Mouse (Mus musculus): ENCODE measurements around the gene Kdm2b. TPM values are rescaled to one million over a fixed set of nuclear protein-coding genes. Genes with fewer than 3 reads are reported as not detected.
A peak's percentile ranks its signal among the peaks of the same experiment; 100 is the strongest.

The Kdm2b gene
- polyA plus RNA-seq, 1 experiment from 2014 or later = 92.2 TPM

DNA sequence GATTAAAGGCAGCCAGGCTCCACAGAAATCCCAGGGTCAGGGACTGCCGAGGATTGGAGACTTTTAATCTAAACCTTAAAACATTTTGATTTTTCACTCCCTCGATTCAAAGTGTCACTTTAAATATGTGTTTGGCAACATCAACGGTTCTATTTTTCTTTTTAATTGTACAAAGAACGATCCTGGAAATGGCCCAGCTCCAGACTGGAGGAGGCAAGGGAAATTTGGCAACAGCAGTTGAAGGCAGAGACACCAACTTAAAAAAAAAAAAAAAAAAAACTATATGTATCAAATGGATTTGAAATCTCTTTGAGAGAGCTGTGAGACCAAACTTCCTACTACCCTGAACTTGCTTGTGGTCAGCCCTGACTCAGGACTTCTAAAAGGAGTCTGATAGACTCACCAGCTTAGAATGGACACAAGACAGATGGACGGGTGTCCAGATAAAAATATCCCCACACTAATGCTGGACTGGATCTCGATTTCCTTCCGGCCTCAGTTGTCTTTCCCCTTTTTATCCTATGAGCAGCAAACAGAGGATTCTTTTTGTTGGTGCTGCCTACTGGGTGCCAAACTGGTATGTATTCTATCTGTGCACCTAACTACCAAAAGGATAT lies 19.4 kb upstream of the Kdm2b start:
- Histone ChIP-seq H3K4me2 (no peak overlapping the region), H3K4me3 (replicated peaks) (no peak overlapping the region), H3K27me3 (no peaks in the 10 kb centered on the region), H3K27ac (0 out of 2 replicates have a peak overlapping the region, but pooled peaks have one; percentile 10), H3K4me1 (peaks cover 11% of the 10 kb centered on the region; the same call in 1 of the 2 replicates), H3K9me3 (replicated peaks) (no peaks in the 10 kb centered on the region), H3K9ac (no peak overlapping the region), H3K36me3 (no peaks in the 10 kb centered on the region)
- WGBS = 62% methylated on average over 7 of the region's 7 CpGs
- ATAC-seq (replicated peaks; ENCODE audit: low FRiP score) = no peak

DNA sequence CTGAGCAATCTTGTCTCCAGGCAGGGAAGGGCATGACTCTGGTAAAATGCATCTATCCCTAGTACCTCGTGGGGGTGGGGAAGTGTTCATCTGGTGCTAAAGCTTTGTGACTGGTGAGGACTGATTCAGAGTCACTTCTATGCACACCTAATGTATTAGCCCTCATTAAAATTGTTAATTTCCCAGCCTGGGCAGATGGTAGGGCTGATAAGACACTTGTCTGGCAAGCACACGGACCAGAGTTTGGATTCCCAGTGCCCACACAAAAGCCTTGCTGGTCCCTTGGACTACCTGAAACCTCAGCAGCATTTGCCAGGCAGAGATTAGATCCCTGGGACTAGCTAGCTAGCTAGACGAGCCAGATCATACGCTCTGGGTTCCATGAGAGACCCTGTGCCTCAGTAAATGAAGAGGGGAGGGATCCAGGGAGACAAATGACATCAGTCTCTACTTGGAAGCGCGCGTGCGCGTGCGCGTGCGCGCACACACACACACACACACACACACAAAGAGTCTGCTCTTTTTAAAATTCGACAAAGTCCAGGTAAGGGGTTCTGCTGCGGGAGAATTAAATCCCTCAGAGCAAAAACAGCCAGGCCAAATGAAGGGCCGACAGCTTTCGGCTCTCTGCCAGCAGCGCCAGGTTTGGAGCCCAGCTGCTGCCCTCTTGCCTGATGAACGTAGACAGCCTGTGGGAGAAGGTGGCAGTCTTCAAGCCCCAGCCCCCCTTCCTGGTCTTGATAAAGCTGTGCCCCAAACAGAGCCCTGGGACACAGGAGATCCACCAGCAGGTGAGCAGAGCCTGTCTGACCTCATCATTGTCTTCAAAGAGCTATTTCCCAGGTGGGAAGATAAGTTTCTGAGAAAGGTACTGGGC lies 16.3 kb upstream of the Kdm2b start:
- H3K27me3 ChIP-seq = no peaks in the 10 kb centered on the region
- WGBS = 72% methylated on average over 19 of the region's 19 CpGs
- H3K9me3 ChIP-seq (replicated peaks) = no peaks in the 10 kb centered on the region
- peaks cover 9% of the 10 kb centered on the region; the same call in 1 of the 2 replicates for H3K4me1 ChIP-seq
- H3K36me3 ChIP-seq = no peaks in the 10 kb centered on the region
- no peak for ATAC-seq (replicated peaks; ENCODE audit: low FRiP score)
- H3K27ac ChIP-seq = no peak overlapping the region
- H3K4me3 ChIP-seq (replicated peaks) = no peak overlapping the region
- no peak overlapping the region for H3K4me2 ChIP-seq
- H3K9ac ChIP-seq = no peak overlapping the region

DNA sequence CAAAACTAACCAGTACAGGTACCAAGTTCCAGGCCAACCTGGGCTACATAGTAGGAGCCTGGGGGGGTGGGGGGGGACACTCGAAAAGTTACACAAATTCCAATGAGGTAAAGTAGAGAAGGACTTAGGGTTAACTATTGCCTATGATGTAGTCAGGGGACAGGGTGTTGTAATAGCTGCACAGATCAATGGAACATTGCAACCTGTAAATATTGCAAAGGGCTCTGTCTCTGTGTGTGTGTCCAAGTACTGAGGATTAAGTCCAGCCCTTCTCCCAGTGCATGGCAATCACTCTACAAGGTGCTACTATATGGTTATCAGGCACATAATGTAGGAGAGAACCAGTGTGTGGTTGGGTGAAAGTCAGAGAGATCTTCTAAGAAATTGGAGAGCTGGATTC lies 11.3 kb upstream of the Kdm2b start:
- peaks cover 11% of the 10 kb centered on the region; the same call in 1 of the 2 replicates for H3K36me3 ChIP-seq
- no peaks in the 10 kb centered on the region for H3K27me3 ChIP-seq
- no peak overlapping the region for H3K27ac ChIP-seq
- H3K9ac ChIP-seq = no peak overlapping the region
- H3K9me3 ChIP-seq (replicated peaks) = no peaks in the 10 kb centered on the region
- H3K4me1 ChIP-seq = no peaks in the 10 kb centered on the region
- H3K4me3 ChIP-seq (replicated peaks) = no peak overlapping the region
- WGBS = 92% methylated on average over 1 of the region's 1 CpGs
- H3K4me2 ChIP-seq = no peak overlapping the region
- ATAC-seq (replicated peaks; ENCODE audit: low FRiP score) = no peak

DNA sequence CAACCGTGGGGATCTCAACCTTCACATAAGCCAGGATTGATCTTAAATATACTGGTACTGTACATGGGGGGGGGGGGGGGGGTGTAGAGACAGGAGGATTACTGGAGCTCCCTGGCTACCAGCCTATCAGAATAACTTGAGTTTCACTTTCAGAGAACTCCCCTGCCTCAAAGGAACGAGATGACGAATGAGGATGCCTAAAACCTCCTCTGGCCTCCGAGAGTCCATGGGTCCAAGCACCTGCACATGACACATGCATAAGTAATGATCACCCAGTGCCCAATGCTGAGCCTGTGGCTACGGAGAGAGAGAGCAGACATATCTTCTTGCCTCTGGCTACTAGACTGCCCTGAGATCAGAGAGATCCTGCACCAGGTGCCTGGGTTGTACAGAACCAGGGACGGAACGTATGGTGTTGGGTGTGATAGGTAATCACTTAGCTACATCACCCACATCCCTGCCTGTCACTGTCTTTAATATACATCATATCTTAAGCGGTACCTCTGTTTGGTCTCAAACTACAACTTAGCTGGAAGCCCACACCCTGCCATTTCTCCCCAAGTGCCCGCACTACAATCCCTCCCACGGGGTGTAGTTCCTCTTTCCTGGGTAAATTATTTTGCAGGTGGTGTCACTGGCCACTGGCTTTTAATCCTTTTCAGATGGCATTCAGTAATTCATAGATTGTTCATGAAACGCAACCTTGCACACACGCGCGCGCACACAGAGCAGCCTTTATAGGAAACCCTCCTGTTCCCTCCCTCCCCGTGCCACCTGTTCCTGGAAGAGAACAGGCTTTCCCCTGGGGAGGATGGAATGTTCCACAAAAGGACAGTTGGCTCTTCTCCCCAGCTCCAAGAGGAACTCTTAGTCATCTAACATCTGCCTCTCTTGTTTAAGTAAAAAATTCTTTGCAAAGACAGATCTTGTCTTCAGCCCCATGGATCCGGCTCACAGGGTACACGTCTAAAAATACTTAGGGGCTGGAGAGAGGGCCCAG lies 7.9 kb upstream of the Kdm2b start:
- 85% methylated on average over 18 of the region's 18 CpGs for WGBS
- Histone ChIP-seq H3K36me3 (peaks cover 11% of the 10 kb centered on the region; the same call in 1 of the 2 replicates), H3K4me2 (no peak overlapping the region), H3K27me3 (no peaks in the 10 kb centered on the region), H3K9me3 (replicated peaks) (no peaks in the 10 kb centered on the region), H3K4me1 (peaks cover 15% of the 10 kb centered on the region), H3K9ac (no peak overlapping the region), H3K4me3 (replicated peaks) (no peak overlapping the region), H3K27ac (no peak overlapping the region)
- ATAC-seq (replicated peaks; ENCODE audit: low FRiP score) = no peak

DNA sequence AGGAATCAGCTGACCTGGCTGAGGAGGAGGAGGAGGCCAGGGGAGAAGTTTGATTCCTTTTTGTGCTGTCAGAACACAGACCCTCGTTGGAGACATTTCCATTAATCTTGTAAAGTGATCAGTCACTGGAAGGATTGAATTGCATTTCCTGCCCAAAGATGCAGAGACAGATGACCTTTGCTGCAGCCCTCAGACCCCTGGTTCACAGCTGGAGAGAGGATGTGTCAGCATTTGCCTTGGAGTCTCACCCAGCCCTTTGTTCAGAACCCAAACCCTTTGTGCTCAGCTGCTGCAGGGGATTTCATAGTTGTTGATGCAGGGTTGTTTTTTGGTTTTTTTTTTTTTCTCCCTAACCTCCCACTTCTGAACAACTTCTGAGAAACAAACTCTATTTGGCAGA lies 5.3 kb upstream of the Kdm2b start:
- 0% methylated on average over 1 of the region's 1 CpGs for WGBS
- Histone ChIP-seq H3K4me2 (peak overlapping the region; percentile 53), H3K27me3 (no peaks in the 10 kb centered on the region), H3K9ac (peak overlapping the region; percentile 22; the same call in 1 of the 2 replicates), H3K4me3 (replicated peaks) (no peak overlapping the region), H3K9me3 (replicated peaks) (no peaks in the 10 kb centered on the region), H3K27ac (peak overlapping the region; percentile 78), H3K36me3 (peaks cover 11% of the 10 kb centered on the region; the same call in 1 of the 2 replicates), H3K4me1 (peaks cover 37% of the 10 kb centered on the region)
- ATAC-seq (replicated peaks; ENCODE audit: low FRiP score) = peak; percentile 31; the same call in 1 of the 2 replicates

DNA sequence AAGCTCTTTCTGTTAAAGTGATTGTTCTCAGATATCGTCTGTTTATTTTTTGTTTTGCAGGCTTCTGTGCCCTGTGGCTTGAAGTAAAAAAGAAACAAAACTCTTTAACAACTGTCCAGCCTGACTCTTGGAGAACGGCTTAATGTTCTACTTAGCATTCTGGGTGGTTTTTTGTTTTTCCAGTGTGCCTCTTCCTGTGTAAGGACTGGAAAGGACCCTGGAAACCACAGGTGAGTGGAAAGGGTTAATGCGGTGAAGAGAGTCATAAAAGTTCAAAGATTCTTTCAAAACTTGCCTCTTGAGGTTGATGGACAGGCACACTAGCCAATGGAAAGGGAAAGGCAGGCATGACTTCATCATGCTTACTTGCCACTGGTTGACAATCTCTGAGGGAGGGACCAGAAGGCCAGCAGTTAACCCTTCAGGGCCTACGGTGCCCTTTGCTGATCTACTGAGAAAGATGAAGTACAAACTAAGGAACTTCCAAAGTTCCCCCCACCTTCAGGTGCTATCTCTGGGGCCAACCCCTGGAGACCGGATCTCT lies 4.8 kb upstream of the Kdm2b start:
- peak overlapping the region; percentile 26 for H3K9ac ChIP-seq
- peak overlapping the region; percentile 53 for H3K4me2 ChIP-seq
- H3K9me3 ChIP-seq (replicated peaks) = no peaks in the 10 kb centered on the region
- H3K4me3 ChIP-seq (replicated peaks) = peak overlapping the region; percentile 30; the same call in 1 of the 2 replicates
- peak overlapping the region; percentile 78 for H3K27ac ChIP-seq
- peaks cover 43% of the 10 kb centered on the region for H3K4me1 ChIP-seq
- peak; percentile 94 for ATAC-seq (replicated peaks; ENCODE audit: low FRiP score)
- H3K36me3 ChIP-seq = peaks cover 11% of the 10 kb centered on the region; the same call in 1 of the 2 replicates
- H3K27me3 ChIP-seq = no peaks in the 10 kb centered on the region
- WGBS = 5% methylated on average over 5 of the region's 5 CpGs

DNA sequence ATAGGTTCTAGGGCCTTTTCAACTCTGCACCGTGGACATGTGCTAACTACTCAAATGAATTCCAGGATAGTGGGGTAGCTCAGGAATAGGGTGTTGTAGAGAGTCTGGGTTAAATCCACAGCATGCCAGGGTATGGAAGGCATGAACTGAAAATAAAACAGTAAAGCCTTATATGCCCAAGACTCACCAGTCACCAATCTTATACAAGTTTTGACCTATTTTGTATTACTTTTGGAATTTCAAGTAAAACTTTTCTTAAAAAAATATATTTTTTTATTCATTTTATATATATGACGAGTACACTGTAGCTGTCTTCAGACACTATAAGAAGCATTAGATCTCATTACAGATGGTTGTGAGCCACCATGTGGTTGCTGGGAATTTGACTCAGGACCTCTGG lies 4.2 kb upstream of the Kdm2b start:
- Histone ChIP-seq H3K27ac (peak overlapping the region; percentile 78), H3K4me3 (replicated peaks) (peak overlapping the region; percentile 30; the same call in 1 of the 2 replicates)
- no peak for ATAC-seq (replicated peaks; ENCODE audit: low FRiP score)

DNA sequence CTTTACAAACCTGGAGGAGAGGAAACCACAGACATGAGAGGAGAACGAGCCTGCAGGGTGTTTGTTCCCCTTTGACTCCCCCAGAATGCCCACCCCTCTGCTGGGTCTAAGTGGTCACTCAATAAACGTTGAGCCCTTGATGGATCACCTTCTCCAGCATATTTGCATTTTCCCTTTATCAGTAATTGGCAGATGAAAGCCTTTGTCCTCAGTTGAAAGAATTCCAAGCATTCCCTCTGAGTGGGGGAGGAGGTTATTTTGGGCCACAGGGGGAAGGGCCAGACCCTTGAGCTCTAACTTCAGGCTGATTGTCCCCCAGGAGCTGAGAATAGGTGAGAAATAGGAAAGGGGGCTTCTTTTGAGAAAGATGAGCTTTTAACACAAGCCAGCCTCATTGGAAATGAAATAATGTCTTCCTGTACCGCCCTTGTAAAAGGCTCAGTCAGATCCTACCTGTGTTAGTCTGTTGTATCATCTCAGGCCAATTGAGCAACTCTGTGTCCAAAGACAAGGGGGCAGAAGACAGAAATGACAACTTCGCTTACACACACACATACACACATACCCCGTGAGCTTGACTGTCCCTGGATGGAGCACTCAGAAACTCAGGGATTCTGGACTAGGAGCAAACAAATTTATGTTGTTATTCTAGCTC lies 1.9 kb upstream of the Kdm2b start:
- Histone ChIP-seq H3K9me3 (replicated peaks) (no peaks in the 10 kb centered on the region), H3K27me3 (no peaks in the 10 kb centered on the region), H3K4me1 (peaks cover 60% of the 10 kb centered on the region), H3K4me3 (replicated peaks) (peak overlapping the region; percentile 75), H3K27ac (peak overlapping the region; percentile 59; the same call in 1 of the 2 replicates), H3K9ac (peak overlapping the region; percentile 66), H3K36me3 (no peaks in the 10 kb centered on the region), H3K4me2 (peak overlapping the region; percentile 97)
- 42% methylated on average over 5 of the region's 5 CpGs for WGBS
- ATAC-seq (replicated peaks; ENCODE audit: low FRiP score) = no peak

More for the DNA sequence above, 4.2 kb upstream of the Kdm2b start:
- Histone ChIP-seq H3K9me3 (replicated peaks) (no peaks in the 10 kb centered on the region), H3K36me3 (peaks cover 11% of the 10 kb centered on the region; the same call in 1 of the 2 replicates), H3K4me1 (peaks cover 44% of the 10 kb centered on the region), H3K27me3 (no peaks in the 10 kb centered on the region), H3K4me2 (peak overlapping the region; percentile 53), H3K9ac (0 out of 2 replicates have a peak overlapping the region, but pooled peaks have one; percentile 26)
- WGBS = 39% methylated on average over 2 of the region's 2 CpGs

DNA sequence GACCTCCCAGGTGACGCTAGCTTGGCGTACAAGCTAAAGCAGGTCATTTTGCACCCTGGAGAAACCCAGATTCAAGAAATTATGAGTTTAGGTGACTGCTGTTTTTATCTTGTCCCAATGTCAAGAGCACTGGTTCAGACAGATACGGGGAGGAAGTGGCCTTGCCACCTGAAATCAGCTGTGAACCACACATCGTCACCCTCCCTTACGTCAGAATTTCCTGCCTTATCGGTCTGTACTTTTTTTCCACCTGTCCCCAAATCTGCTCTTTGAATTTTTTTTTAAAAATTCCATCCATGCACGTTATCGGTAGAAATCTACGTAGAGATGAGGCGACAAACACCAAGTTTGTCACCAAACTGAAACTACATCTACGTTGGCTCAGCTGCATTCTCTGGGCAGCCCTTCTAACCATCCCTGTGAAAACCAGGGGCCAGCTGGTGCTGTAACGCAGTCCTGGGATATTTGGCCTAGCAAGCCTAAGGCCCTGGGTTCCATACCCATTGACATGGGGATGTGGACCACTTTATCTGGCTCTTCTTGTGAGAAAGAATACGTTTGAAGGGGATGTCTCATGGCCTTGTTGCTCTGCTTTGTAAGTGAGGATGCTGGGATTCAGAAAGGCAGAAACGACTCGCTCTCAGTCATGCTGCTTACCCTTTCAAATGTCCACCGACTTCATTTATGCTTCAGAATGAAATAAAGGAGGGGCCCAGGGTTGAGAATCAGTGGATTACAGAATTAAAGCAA lies 963 bp upstream of the Kdm2b start:
- Histone ChIP-seq H3K4me1 (peaks cover 67% of the 10 kb centered on the region), H3K27me3 (no peaks in the 10 kb centered on the region), H3K36me3 (no peaks in the 10 kb centered on the region), H3K4me2 (peak overlapping the region; percentile 97), H3K9ac (peak overlapping the region; percentile 66), H3K9me3 (replicated peaks) (no peaks in the 10 kb centered on the region), H3K4me3 (replicated peaks) (peak overlapping the region; percentile 75), H3K27ac (peak overlapping the region; percentile 95)
- WGBS = 27% methylated on average over 16 of the region's 16 CpGs
- no peak for ATAC-seq (replicated peaks; ENCODE audit: low FRiP score)

DNA sequence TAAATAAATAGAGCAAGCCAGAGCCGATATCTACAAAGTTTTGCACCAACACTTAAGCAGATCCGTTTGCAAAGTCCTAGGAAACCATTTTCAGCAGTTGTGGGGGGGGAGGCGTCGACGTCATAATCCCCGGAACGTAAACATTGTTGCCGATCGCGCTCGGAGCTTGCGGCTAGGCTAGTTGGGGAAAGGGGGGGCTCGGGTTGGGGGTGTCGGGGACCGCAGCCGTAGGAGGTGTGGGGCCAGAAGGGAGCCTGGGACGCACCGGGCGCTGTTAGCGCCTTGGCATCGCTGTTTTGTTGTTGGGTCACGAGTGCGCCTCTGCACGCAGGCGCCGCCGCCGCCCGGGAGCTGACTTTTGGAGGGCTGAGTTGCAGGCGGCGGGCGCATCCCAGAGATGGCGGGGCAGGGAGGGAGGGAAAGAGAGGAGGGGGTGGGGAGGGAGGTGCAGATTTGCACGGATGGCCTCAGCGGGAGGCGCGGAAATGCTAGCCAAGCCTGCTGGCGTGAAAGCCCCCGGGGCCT lies 560 bp downstream of the Kdm2b start:
- H3K4me2 ChIP-seq = peak overlapping the region; percentile 97
- peak overlapping the region; percentile 95 for H3K27ac ChIP-seq
- under 1% methylated on average over 34 of the region's 39 CpGs for WGBS
- peaks cover 6% of the 10 kb centered on the region; the same call in 1 of the 2 replicates for H3K36me3 ChIP-seq
- no peaks in the 10 kb centered on the region for H3K9me3 ChIP-seq (replicated peaks)
- H3K9ac ChIP-seq = peak overlapping the region; percentile 66
- peak overlapping the region; percentile 75 for H3K4me3 ChIP-seq (replicated peaks)
- peaks cover 69% of the 10 kb centered on the region for H3K4me1 ChIP-seq
- H3K27me3 ChIP-seq = no peaks in the 10 kb centered on the region
- peak; percentile 19; the same call in 1 of the 2 replicates for ATAC-seq (replicated peaks; ENCODE audit: low FRiP score)
